Mouse (Mus musculus) olfactory bulb, adult 2 months (tissue): ENCODE measurements around the gene Papola.

Experiments
- CTCF ChIP-seq: fragments of 200-500 bp; IDR thresholded peaks from 2 replicates; pipeline ENCODE4 v1.5.1; 2012; ENCODE audit warnings: low read depth, mild to moderate bottlenecking, low read length, moderate library complexity; ENCODE audit not compliant: insufficient read depth
- POLR2A ChIP-seq: fragments of 200-500 bp; IDR thresholded peaks from 2 replicates; pipeline ENCODE4 v1.6.1; 2012; ENCODE audit warnings: mild to moderate bottlenecking, low read depth, low read length, moderate library complexity; ENCODE audit not compliant: insufficient read depth

- no peak for TF ChIP-seq POLR2A
- no peak for TF ChIP-seq CTCF
Measured at GRCm38 (mm10) chr12:105786113-105786512, 1.6 kb downstream of the Papola start.
